Mouse (Mus musculus): Measurements from ENCODE around the gene Cd164. TPM values are rescaled to one million over a fixed set of nuclear protein-coding genes. Genes with fewer than 3 reads are reported as not detected.

The Cd164 gene
- polyA plus RNA-seq, 1 experiment from 2014 or later, result 44.7 TPM

- H3K9ac ChIP-seq (ENCODE audit: low read depth, low read length), result no peak overlapping the region
- 92% methylated on average over 3 of the region's 3 CpGs for WGBS
- no peak for ATAC-seq
These were observed 18.7 kb downstream of the Cd164 start for GRCm38 (mm10) chr10:41537983-41538330.

GRCm38 (mm10) chr10:41538986-41539385 lies 19.8 kb downstream of the Cd164 start:
- no peaks in the 10 kb centered on the region for H3K9me3 ChIP-seq (replicated peaks; ENCODE audit: control insufficient read depth, low read length, poor library complexity, severe bottlenecking)
- ATAC-seq, result no peak
- H3K4me3 ChIP-seq (ENCODE audit: low read depth, low read length), result no peak overlapping the region
- H3K27me3 ChIP-seq (ENCODE audit: control insufficient read depth, insufficient read depth, low read depth, low read length), result no peaks in the 10 kb centered on the region
- peaks cover 10% of the 10 kb centered on the region for H3K36me3 ChIP-seq (ENCODE audit: control insufficient read depth, insufficient read depth, low read length)
- no peak overlapping the region for H3K4me2 ChIP-seq (ENCODE audit: low read length)
- H3K9ac ChIP-seq (ENCODE audit: low read depth, low read length), result no peak overlapping the region
- H3K27ac ChIP-seq (ENCODE audit: low read length), result no peak overlapping the region
- WGBS, result 89% methylated on average over 4 of the region's 4 CpGs
- no peaks in the 10 kb centered on the region for H3K4me1 ChIP-seq (ENCODE audit: control insufficient read depth, insufficient read depth, low read length)

More at GRCm38 (mm10) chr10:41537983-41538330, 18.7 kb downstream of the Cd164 start:
- Histone ChIP-seq H3K36me3 (ENCODE audit: control insufficient read depth, insufficient read depth, low read length) (peaks cover 10% of the 10 kb centered on the region), H3K4me3 (ENCODE audit: low read depth, low read length) (no peak overlapping the region), H3K27me3 (ENCODE audit: control insufficient read depth, insufficient read depth, low read depth, low read length) (no peaks in the 10 kb centered on the region), H3K27ac (ENCODE audit: low read length) (no peak overlapping the region), H3K4me1 (ENCODE audit: control insufficient read depth, insufficient read depth, low read length) (no peaks in the 10 kb centered on the region), H3K4me2 (ENCODE audit: low read length) (no peak overlapping the region), H3K9me3 (replicated peaks; ENCODE audit: control insufficient read depth, low read length, poor library complexity, severe bottlenecking) (no peaks in the 10 kb centered on the region)

GRCm38 (mm10) chr10:41542057-41542456 lies 22.8 kb downstream of the Cd164 start:
- Histone ChIP-seq H3K4me2 (ENCODE audit: low read length) (no peak overlapping the region), H3K27me3 (ENCODE audit: control insufficient read depth, insufficient read depth, low read depth, low read length) (no peaks in the 10 kb centered on the region), H3K9me3 (replicated peaks; ENCODE audit: control insufficient read depth, low read length, poor library complexity, severe bottlenecking) (no peaks in the 10 kb centered on the region), H3K9ac (ENCODE audit: low read depth, low read length) (no peak overlapping the region), H3K27ac (ENCODE audit: low read length) (no peak overlapping the region), H3K4me3 (ENCODE audit: low read depth, low read length) (no peak overlapping the region), H3K4me1 (ENCODE audit: control insufficient read depth, insufficient read depth, low read length) (0 out of 2 replicates have a peak, but pooled peaks cover 3% of the 10 kb centered on the region), H3K36me3 (ENCODE audit: control insufficient read depth, insufficient read depth, low read length) (no peaks in the 10 kb centered on the region)
- ATAC-seq, result no peak
- WGBS, result 98% methylated on average over 6 of the region's 6 CpGs

GRCm38 (mm10) chr10:41543439-41543838 lies 24.2 kb downstream of the Cd164 start:
- H3K27ac ChIP-seq (ENCODE audit: low read length), result no peak overlapping the region
- 0 out of 2 replicates have a peak, but pooled peaks cover 3% of the 10 kb centered on the region for H3K4me1 ChIP-seq (ENCODE audit: control insufficient read depth, insufficient read depth, low read length)
- WGBS, result 87% methylated on average over 4 of the region's 4 CpGs
- no peaks in the 10 kb centered on the region for H3K36me3 ChIP-seq (ENCODE audit: control insufficient read depth, insufficient read depth, low read length)
- no peak overlapping the region for H3K4me2 ChIP-seq (ENCODE audit: low read length)
- H3K9ac ChIP-seq (ENCODE audit: low read depth, low read length), result no peak overlapping the region
- no peak for ATAC-seq
- no peaks in the 10 kb centered on the region for H3K27me3 ChIP-seq (ENCODE audit: control insufficient read depth, insufficient read depth, low read depth, low read length)
- no peak overlapping the region for H3K4me3 ChIP-seq (ENCODE audit: low read depth, low read length)
- 0 out of 2 replicates have a peak, but pooled peaks cover 2% of the 10 kb centered on the region for H3K9me3 ChIP-seq (replicated peaks; ENCODE audit: control insufficient read depth, low read length, poor library complexity, severe bottlenecking)

GRCm38 (mm10) chr10:41543844-41544243 lies 24.6 kb downstream of the Cd164 start:
- ATAC-seq, result no peak
- Histone ChIP-seq H3K4me3 (ENCODE audit: low read depth, low read length) (no peak overlapping the region), H3K36me3 (ENCODE audit: control insufficient read depth, insufficient read depth, low read length) (no peaks in the 10 kb centered on the region), H3K27ac (ENCODE audit: low read length) (no peak overlapping the region), H3K9me3 (replicated peaks; ENCODE audit: control insufficient read depth, low read length, poor library complexity, severe bottlenecking) (0 out of 2 replicates have a peak, but pooled peaks cover 2% of the 10 kb centered on the region), H3K27me3 (ENCODE audit: control insufficient read depth, insufficient read depth, low read depth, low read length) (no peaks in the 10 kb centered on the region), H3K4me2 (ENCODE audit: low read length) (no peak overlapping the region), H3K4me1 (ENCODE audit: control insufficient read depth, insufficient read depth, low read length) (0 out of 2 replicates have a peak, but pooled peaks cover 3% of the 10 kb centered on the region), H3K9ac (ENCODE audit: low read depth, low read length) (no peak overlapping the region)
- 71% methylated on average over 2 of the region's 2 CpGs for WGBS

- no peak for ATAC-seq
- peaks cover 6% of the 10 kb centered on the region for H3K9me3 ChIP-seq (replicated peaks; ENCODE audit: control insufficient read depth, low read length, poor library complexity, severe bottlenecking)
- H3K4me1 ChIP-seq (ENCODE audit: control insufficient read depth, insufficient read depth, low read length), result 0 out of 2 replicates have a peak, but pooled peaks cover 3% of the 10 kb centered on the region
- 0 out of 2 replicates have a peak, but pooled peaks cover 3% of the 10 kb centered on the region for H3K36me3 ChIP-seq (ENCODE audit: control insufficient read depth, insufficient read depth, low read length)
- no peak overlapping the region for H3K4me3 ChIP-seq (ENCODE audit: low read depth, low read length)
- H3K27me3 ChIP-seq (ENCODE audit: control insufficient read depth, insufficient read depth, low read depth, low read length), result no peaks in the 10 kb centered on the region
- no peak overlapping the region for H3K9ac ChIP-seq (ENCODE audit: low read depth, low read length)
- 3% methylated on average over 7 of the region's 7 CpGs for WGBS
- H3K27ac ChIP-seq (ENCODE audit: low read length), result no peak overlapping the region
- no peak overlapping the region for H3K4me2 ChIP-seq (ENCODE audit: low read length)
These were observed 25.4 kb downstream of the Cd164 start for GRCm38 (mm10) chr10:41544481-41545190.

- peaks cover 6% of the 10 kb centered on the region for H3K9me3 ChIP-seq (replicated peaks; ENCODE audit: control insufficient read depth, low read length, poor library complexity, severe bottlenecking)
- WGBS, result 65% methylated on average over 7 of the region's 7 CpGs
- H3K36me3 ChIP-seq (ENCODE audit: control insufficient read depth, insufficient read depth, low read length), result 0 out of 2 replicates have a peak, but pooled peaks cover 3% of the 10 kb centered on the region
- H3K4me2 ChIP-seq (ENCODE audit: low read length), result no peak overlapping the region
- H3K27me3 ChIP-seq (ENCODE audit: control insufficient read depth, insufficient read depth, low read depth, low read length), result no peaks in the 10 kb centered on the region
- H3K9ac ChIP-seq (ENCODE audit: low read depth, low read length), result no peak overlapping the region
- no peak overlapping the region for H3K4me3 ChIP-seq (ENCODE audit: low read depth, low read length)
- ATAC-seq, result no peak
- H3K4me1 ChIP-seq (ENCODE audit: control insufficient read depth, insufficient read depth, low read length), result 0 out of 2 replicates have a peak, but pooled peaks cover 3% of the 10 kb centered on the region
- H3K27ac ChIP-seq (ENCODE audit: low read length), result no peak overlapping the region
These were observed 26.1 kb downstream of the Cd164 start for GRCm38 (mm10) chr10:41545224-41545755.

GRCm38 (mm10) chr10:41546396-41547165 lies 27.4 kb downstream of the Cd164 start:
- Histone ChIP-seq H3K27me3 (ENCODE audit: control insufficient read depth, insufficient read depth, low read depth, low read length) (no peaks in the 10 kb centered on the region), H3K9me3 (replicated peaks; ENCODE audit: control insufficient read depth, low read length, poor library complexity, severe bottlenecking) (peaks cover 6% of the 10 kb centered on the region), H3K4me2 (ENCODE audit: low read length) (no peak overlapping the region), H3K36me3 (ENCODE audit: control insufficient read depth, insufficient read depth, low read length) (0 out of 2 replicates have a peak, but pooled peaks cover 3% of the 10 kb centered on the region), H3K9ac (ENCODE audit: low read depth, low read length) (no peak overlapping the region), H3K27ac (ENCODE audit: low read length) (no peak overlapping the region), H3K4me1 (ENCODE audit: control insufficient read depth, insufficient read depth, low read length) (0 out of 2 replicates have a peak, but pooled peaks cover 3% of the 10 kb centered on the region), H3K4me3 (ENCODE audit: low read depth, low read length) (no peak overlapping the region)
- 65% methylated on average over 13 of the region's 13 CpGs for WGBS
- ATAC-seq, result no peak
